Mouse (Mus musculus) T-cell, adult 2 months (primary cell): ENCODE measurements around the gene Olfr711.
"Not testable (repeated sequence)": the region's sequence is repeated elsewhere in the genome, so short reads cannot be mapped to it uniquely, and the experiment has no call there.

Source experiments
- DNase-seq: peaks from one replicate; pipeline ENCODE4 v3.0.0; 2022; ENCODE audit warnings: low spot score

Gene Olfr711

DNA sequence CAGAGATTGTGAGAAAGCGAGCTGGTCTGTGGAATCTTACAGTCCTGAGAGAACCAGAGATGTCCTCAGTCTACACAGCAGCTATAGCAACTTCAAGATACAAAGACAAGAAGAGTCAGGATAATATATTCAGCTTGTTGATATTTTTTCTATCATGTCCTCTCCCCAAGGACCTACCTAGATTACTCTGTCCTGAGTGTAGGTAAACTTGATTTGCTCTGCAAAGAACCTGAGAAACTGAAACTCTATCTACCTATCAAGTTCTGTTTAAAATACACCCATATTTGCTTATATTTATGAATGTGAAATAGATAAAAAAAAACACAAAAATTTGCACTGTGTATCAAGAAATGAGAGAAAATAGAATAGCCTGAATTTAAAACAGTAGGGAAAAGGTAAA is at the start of gene Olfr711:
TSS of gene Olfr711 (minus strand) at position 101 of the 400 bp plus-strand sequence.
- DNase-seq: no peak

- no peak for DNase-seq
Observed at GRCm38 (mm10) chr7:107005972-107006371, 30.7 kb upstream of the Olfr711 start, which contains the start of gene Olfr2. TSS of gene Olfr2 (minus strand) at chr7:107006072.

DNA sequence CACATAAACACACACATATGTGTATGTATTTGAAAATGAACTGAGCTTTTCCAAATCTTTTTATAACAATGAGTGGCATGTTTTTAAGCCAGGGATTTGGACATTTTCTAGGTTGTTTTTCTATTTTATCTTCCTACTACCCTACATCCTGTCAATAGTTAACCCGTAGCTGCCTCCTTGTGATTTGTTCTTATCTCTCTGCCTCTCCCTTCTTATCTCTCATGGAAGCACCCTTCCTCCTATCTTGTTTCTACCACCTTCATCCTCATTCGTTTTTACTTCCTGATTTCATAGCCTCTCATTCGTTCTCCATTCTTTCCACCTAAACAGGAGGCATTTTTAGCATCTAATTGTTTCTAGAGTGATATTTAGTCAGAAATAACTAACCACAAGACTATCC is 28.9 kb upstream of the Olfr711 start:
- DNase-seq: no peak

- DNase-seq: no peak
Observed at GRCm38 (mm10) chr7:107000798-107001197, 25.5 kb upstream of the Olfr711 start.

GRCm38 (mm10) chr7:106985236-106985635 is 10.0 kb upstream of the Olfr711 start:
- no peak for DNase-seq

- peak; percentile 10 for DNase-seq
Observed at GRCm38 (mm10) chr7:106967503-106967902, 7.8 kb downstream of the Olfr711 start.

DNA sequence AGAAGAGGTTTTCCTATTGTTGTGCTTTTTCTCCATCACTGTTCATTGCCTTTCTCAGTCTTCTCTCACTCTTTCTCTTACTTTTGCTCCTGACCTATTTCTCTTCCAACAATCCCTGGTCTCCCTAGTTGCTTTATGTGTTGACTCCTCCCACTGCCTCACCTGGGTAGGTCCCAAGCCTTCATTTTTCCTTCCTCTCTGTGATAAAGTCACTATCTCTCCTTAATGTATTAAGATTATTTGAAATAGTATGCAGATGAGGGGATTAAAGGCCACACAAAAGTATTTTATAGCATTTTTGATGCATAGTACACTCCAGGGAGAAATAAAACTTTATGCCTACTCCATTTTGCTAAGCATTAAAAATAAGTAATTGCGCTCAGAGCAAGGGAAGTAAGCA is 11.4 kb downstream of the Olfr711 start, which contains the start of gene Olfr6:
TSS of gene Olfr6 (minus strand) at position 101 of the 400 bp plus-strand sequence.
- no peak for DNase-seq

DNA sequence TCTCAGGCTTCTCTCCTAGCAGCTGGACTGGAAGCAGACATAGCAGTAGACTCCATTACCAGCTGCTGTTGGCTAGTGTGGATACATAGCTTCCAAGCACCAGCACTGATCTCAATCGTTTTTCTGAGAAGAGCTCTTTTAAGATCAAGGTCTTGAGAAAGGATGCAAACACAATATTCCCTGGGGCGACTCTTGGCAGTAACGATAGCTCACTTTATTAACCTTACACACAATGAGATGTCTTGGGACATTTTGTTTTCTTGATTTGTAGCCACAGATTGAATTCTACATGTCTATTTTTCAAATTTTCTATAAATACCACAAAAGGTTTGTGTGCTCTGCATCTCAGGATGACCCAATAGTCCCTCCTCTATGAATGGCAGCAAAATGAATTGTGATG is 27.0 kb downstream of the Olfr711 start, which contains the start of gene Olfr710:
TSS of gene Olfr710 (minus strand) at position 101 of the 400 bp plus-strand sequence.
- no peak for DNase-seq

DNA sequence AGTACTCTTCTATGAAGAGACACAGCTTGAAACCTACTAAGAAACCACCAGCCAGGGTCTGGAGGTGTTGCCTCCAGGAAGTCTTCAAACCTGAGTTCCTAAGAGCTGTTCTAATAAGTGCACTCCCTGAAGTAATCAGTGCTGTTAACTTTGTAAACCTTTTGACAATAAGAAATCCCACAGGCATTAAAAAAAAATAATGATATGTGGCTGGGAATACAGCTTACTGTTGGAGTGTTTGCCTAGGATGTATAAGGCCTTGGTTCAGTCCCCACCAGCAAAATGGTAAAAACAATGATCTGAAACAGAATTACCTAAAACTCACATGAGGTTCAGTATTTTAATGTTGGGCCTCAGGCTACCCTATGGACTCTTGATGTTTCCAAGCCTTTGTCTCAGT is 43.1 kb downstream of the Olfr711 start, which contains the start of gene Olfr709-ps1:
TSS of gene Olfr709-ps1 (minus strand) at position 101 of the 400 bp plus-strand sequence.
- no peak for DNase-seq

DNA sequence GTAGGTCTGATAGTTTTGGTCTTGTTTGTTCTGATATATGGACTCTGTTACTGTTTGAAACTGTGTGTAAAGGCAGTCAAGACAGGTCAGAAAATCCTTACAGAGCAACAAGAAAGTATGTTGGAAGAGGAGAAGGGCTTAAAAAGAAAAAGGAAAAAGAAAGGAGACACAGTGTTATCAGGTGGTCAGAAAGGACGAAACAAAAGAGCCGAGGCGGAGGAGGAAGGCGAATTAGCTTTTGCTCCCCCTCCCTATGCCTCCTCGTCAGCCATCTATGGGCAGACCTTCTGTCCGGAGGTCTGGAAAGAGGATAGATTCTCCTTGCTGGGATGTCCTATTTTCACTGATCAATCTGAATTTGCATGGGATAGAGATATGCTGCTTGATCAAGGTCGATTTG is 54.3 kb downstream of the Olfr711 start:
- DNase-seq: not testable (repeated sequence)
